Mouse (Mus musculus) lung, postnatal 0 days (tissue): ENCODE data around the gene Tarm1.

Source experiments
- CTCF ChIP-seq: IDR thresholded peaks from 2 replicates; pipeline ENCODE4 v1.5.1; 2016; ENCODE audit warnings: antibody characterized with exemption, mild to moderate bottlenecking
- EP300 ChIP-seq: IDR thresholded peaks from 2 replicates; pipeline ENCODE4 v1.6.1; 2016; ENCODE audit warnings: antibody characterized with exemption, mild to moderate bottlenecking, control low read depth

DNA sequence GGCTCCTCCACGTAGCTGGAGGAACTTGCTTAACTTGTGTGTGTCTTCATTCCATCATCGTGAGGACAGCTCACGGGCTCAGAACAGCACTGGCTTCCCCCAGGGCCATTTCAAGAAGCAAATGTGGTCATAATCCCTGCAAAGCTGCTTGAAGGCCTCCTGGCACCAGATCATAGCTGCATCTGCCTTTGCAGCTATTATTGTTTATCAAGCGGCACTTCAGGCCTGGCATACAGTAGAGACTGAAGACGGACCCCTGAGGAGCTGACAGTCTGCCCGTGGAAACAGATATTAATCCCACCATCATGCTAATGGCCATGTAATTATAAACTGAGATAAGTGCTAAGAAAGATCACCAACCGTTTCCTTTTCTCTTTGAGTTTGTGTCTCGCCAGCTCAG, 61.9 kb downstream of the Tarm1 start:
- TF ChIP-seq CTCF (no peak), EP300 (no peak)
